Mouse (Mus musculus): ENCODE data around the gene Dppa3. TPM values are rescaled to one million over a fixed set of nuclear protein-coding genes. Genes with fewer than 3 reads are reported as not detected.

Dppa3 gene
- total and polyA plus RNA-seq, 3 experiments: not detected

GRCm38 (mm10) chr6:122667715-122668114 is 41.5 kb downstream of the Dppa3 start:
- H3K9me3 ChIP-seq (replicated peaks): no peaks in the 10 kb centered on the region
- no peaks in the 10 kb centered on the region for H3K27me3 ChIP-seq (ENCODE audit: insufficient read depth, low read length)
- DNase-seq (ENCODE audit: low spot score): no peak
- no peaks in the 10 kb centered on the region for H3K4me1 ChIP-seq (ENCODE audit: insufficient read depth, low read depth, low read length)
- ATAC-seq (ENCODE audit: extremely low read depth, insufficient number of reproducible peaks, low FRiP score, poor library complexity, severe bottlenecking): no peak
- H3K4me3 ChIP-seq (ENCODE audit: low read depth, low read length): no peak overlapping the region
- no peaks in the 10 kb centered on the region for H3K36me3 ChIP-seq (replicated peaks)
- no peak for TF ChIP-seq CTCF (IDR thresholded peaks at IDR 0.05; ENCODE audit: low read depth, low read length)
- TF ChIP-seq GATA2 (IDR thresholded peaks at IDR 0.05; ENCODE audit: borderline replicate concordance, low read depth, low read length): no peak
- TF ChIP-seq GATA1 (IDR thresholded peaks at IDR 0.05; ENCODE audit: borderline replicate concordance, low read length): no peak
- TF ChIP-seq TAL1 (conservative IDR thresholded peaks at IDR 0.05; ENCODE audit: low read depth, low read length): no peak
- TF ChIP-seq POLR2AphosphoS5 (IDR thresholded peaks at IDR 0.05; ENCODE audit: insufficient replicate concordance, low read depth, low read length): no peak

GRCm38 (mm10) chr6:122668823-122669222 is 42.6 kb downstream of the Dppa3 start:
- Histone ChIP-seq H3K4me1 (ENCODE audit: insufficient read depth, low read depth, low read length) (no peaks in the 10 kb centered on the region), H3K9me3 (replicated peaks) (no peaks in the 10 kb centered on the region), H3K4me3 (ENCODE audit: low read depth, low read length) (no peak overlapping the region), H3K27me3 (ENCODE audit: insufficient read depth, low read length) (no peaks in the 10 kb centered on the region), H3K36me3 (replicated peaks) (no peaks in the 10 kb centered on the region)
- TF ChIP-seq TAL1 (conservative IDR thresholded peaks at IDR 0.05; ENCODE audit: low read depth, low read length) (no peak), GATA2 (IDR thresholded peaks at IDR 0.05; ENCODE audit: borderline replicate concordance, low read depth, low read length) (no peak), GATA1 (IDR thresholded peaks at IDR 0.05; ENCODE audit: borderline replicate concordance, low read length) (no peak), POLR2AphosphoS5 (IDR thresholded peaks at IDR 0.05; ENCODE audit: insufficient replicate concordance, low read depth, low read length) (no peak), CTCF (IDR thresholded peaks at IDR 0.05; ENCODE audit: low read depth, low read length) (no peak)
- ATAC-seq (ENCODE audit: extremely low read depth, insufficient number of reproducible peaks, low FRiP score, poor library complexity, severe bottlenecking): no peak
- DNase-seq (ENCODE audit: low spot score): no peak

DNA sequence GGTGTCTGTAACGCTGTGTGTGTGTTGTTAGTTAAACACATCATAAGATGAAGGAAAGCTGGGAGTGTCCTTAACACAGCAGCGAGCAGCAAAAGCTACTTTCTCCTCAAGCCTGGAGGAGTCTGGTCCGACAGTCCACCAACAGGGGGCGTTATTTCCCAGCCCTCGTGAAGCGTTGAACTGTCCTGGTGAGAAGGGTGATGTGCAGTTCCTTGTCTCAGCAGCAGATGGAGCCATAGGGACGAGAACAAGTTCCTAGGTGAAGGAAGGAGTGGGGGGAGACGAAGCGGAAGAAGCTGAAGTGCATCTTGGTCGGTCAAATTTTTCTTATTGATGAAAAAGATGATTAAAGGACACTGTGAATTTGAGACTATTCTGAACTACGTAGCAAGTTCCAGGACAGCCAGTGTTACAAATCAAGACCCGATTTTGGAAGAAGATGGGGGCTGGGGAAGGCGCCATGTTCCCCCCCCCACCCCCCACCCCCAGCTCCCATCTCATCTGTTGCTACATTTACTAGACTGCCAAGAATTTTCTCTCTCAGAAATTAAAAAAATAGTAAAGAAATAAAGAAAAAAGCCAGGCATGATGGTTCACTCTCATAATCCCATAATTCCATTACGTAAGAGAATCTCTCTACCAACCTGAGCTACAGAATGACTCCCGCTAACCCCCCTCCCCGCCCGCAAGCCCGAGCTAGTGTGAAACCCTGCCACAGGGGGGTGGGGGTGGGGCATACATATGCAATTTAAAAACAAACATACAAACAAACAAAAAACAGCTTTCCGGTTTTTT is 43.4 kb downstream of the Dppa3 start:
- TF ChIP-seq TAL1 (conservative IDR thresholded peaks at IDR 0.05; ENCODE audit: low read depth, low read length) (no peak), CTCF (IDR thresholded peaks at IDR 0.05; ENCODE audit: low read depth, low read length) (peak; percentile 78)
- ATAC-seq (ENCODE audit: extremely low read depth, insufficient number of reproducible peaks, low FRiP score, poor library complexity, severe bottlenecking) (no peak), DNase-seq (ENCODE audit: low spot score) (peak; percentile 26)
- Histone ChIP-seq H3K9me3 (replicated peaks) (no peaks in the 10 kb centered on the region), H3K4me1 (ENCODE audit: insufficient read depth, low read depth, low read length) (no peaks in the 10 kb centered on the region), H3K36me3 (replicated peaks) (no peaks in the 10 kb centered on the region), H3K4me3 (ENCODE audit: low read depth, low read length) (no peak overlapping the region), H3K27me3 (ENCODE audit: insufficient read depth, low read length) (no peaks in the 10 kb centered on the region)

DNA sequence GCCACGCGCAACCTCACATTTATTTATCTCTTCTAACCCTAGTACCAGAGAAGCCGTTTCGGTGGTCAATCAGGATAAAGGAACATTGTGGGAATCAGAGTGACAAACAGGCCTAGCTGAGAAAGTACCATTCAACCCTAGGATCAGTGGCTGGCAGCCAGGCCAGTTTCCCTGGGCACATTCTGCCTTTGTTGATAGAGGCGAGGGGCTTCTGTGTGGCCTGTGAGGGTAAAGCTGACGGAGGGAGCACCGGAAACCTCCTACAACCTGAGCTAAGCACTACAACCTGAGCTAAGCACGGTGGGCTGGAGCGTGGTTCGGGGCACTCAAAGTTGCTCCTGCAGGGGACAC is 44.0 kb downstream of the Dppa3 start:
- no peak for ATAC-seq (ENCODE audit: extremely low read depth, insufficient number of reproducible peaks, low FRiP score, poor library complexity, severe bottlenecking)
- TF ChIP-seq GATA1 (IDR thresholded peaks at IDR 0.05; ENCODE audit: borderline replicate concordance, low read length) (no peak), TAL1 (conservative IDR thresholded peaks at IDR 0.05; ENCODE audit: low read depth, low read length) (no peak), POLR2AphosphoS5 (IDR thresholded peaks at IDR 0.05; ENCODE audit: insufficient replicate concordance, low read depth, low read length) (no peak), CTCF (IDR thresholded peaks at IDR 0.05; ENCODE audit: low read depth, low read length) (no peak), GATA2 (IDR thresholded peaks at IDR 0.05; ENCODE audit: borderline replicate concordance, low read depth, low read length) (no peak)
- no peaks in the 10 kb centered on the region for H3K4me1 ChIP-seq (ENCODE audit: insufficient read depth, low read depth, low read length)
- no peak overlapping the region for H3K4me3 ChIP-seq (ENCODE audit: low read depth, low read length)
- H3K27me3 ChIP-seq (ENCODE audit: insufficient read depth, low read length): no peaks in the 10 kb centered on the region
- H3K36me3 ChIP-seq (replicated peaks): no peaks in the 10 kb centered on the region
- DNase-seq (ENCODE audit: low spot score): no peak
- no peaks in the 10 kb centered on the region for H3K9me3 ChIP-seq (replicated peaks)

DNA sequence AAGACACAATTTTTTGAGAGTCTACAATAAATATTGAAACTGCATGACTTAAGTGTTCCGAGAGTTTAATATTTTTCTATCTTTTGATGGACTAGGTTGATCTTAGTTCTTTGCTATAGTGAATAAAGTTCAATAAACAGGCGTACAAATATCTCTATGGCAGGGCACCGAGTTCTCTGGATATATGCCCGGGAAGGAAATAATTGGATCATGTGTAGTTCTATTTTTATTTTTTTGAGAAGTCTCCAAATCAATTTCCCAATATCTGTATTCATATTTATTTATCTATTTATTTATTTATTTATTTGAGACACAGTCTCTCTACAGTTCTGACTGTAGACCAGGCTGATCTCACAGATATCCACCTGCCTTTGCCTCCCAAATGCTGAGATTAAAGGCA is 44.6 kb downstream of the Dppa3 start:
- H3K36me3 ChIP-seq (replicated peaks): no peaks in the 10 kb centered on the region
- H3K9me3 ChIP-seq (replicated peaks): no peaks in the 10 kb centered on the region
- H3K4me1 ChIP-seq (ENCODE audit: insufficient read depth, low read depth, low read length): no peaks in the 10 kb centered on the region
- no peak for TF ChIP-seq GATA2 (IDR thresholded peaks at IDR 0.05; ENCODE audit: borderline replicate concordance, low read depth, low read length)
- no peak for TF ChIP-seq CTCF (IDR thresholded peaks at IDR 0.05; ENCODE audit: low read depth, low read length)
- TF ChIP-seq GATA1 (IDR thresholded peaks at IDR 0.05; ENCODE audit: borderline replicate concordance, low read length): no peak
- no peaks in the 10 kb centered on the region for H3K27me3 ChIP-seq (ENCODE audit: insufficient read depth, low read length)
- H3K4me3 ChIP-seq (ENCODE audit: low read depth, low read length): no peak overlapping the region
- ATAC-seq (ENCODE audit: extremely low read depth, insufficient number of reproducible peaks, low FRiP score, poor library complexity, severe bottlenecking) (no peak), DNase-seq (ENCODE audit: low spot score) (no peak)

GRCm38 (mm10) chr6:122672746-122673145 is 46.5 kb downstream of the Dppa3 start:
- Histone ChIP-seq H3K9me3 (replicated peaks) (no peaks in the 10 kb centered on the region), H3K27me3 (ENCODE audit: insufficient read depth, low read length) (no peaks in the 10 kb centered on the region), H3K4me1 (ENCODE audit: insufficient read depth, low read depth, low read length) (no peaks in the 10 kb centered on the region), H3K36me3 (replicated peaks) (no peaks in the 10 kb centered on the region), H3K4me3 (ENCODE audit: low read depth, low read length) (no peak overlapping the region)
- ATAC-seq (ENCODE audit: extremely low read depth, insufficient number of reproducible peaks, low FRiP score, poor library complexity, severe bottlenecking) (no peak), DNase-seq (ENCODE audit: low spot score) (no peak)
- no peak for TF ChIP-seq TAL1 (conservative IDR thresholded peaks at IDR 0.05; ENCODE audit: low read depth, low read length)
- no peak for TF ChIP-seq GATA1 (IDR thresholded peaks at IDR 0.05; ENCODE audit: borderline replicate concordance, low read length)
- no peak for TF ChIP-seq POLR2AphosphoS5 (IDR thresholded peaks at IDR 0.05; ENCODE audit: insufficient replicate concordance, low read depth, low read length)
- TF ChIP-seq GATA2 (IDR thresholded peaks at IDR 0.05; ENCODE audit: borderline replicate concordance, low read depth, low read length): no peak
- TF ChIP-seq CTCF (IDR thresholded peaks at IDR 0.05; ENCODE audit: low read depth, low read length): no peak

Other genes starting within 250 kb of the Dppa3 start
- gene Rimklb, start 127.6 kb upstream of the Dppa3 start, total RNA-seq (2014; fragmentation: Nextera tagmentation): not detected in 2 replicates
- 0.05 and 0.06 TPM in 2 replicates for gene Rimklb, start 127.6 kb upstream of the Dppa3 start, total RNA-seq (2017)
- gene Rimklb, start 127.6 kb upstream of the Dppa3 start, polyA plus RNA-seq (2012): 0.01 and 0.04 TPM in 2 replicates
- gene Mfap5, start 120.6 kb upstream of the Dppa3 start, total RNA-seq (2014; fragmentation: Nextera tagmentation): not detected in 2 replicates
- gene Mfap5, start 120.6 kb upstream of the Dppa3 start, total RNA-seq (2017): 0.06 and 0.11 TPM in 2 replicates
- gene Mfap5, start 120.6 kb upstream of the Dppa3 start, polyA plus RNA-seq (2012): not detected in 2 replicates
- not detected in 2 replicates for gene Aicda, start 72.6 kb upstream of the Dppa3 start, total RNA-seq (2014; fragmentation: Nextera tagmentation)
- gene Aicda, start 72.6 kb upstream of the Dppa3 start, total RNA-seq (2017): not detected in 2 replicates
- gene Aicda, start 72.6 kb upstream of the Dppa3 start, polyA plus RNA-seq (2012): not detected in 2 replicates
- gene Apobec1, start 24.0 kb upstream of the Dppa3 start, total RNA-seq (2014; fragmentation: Nextera tagmentation): 26.6 and 26.8 TPM in 2 replicates
- 7.0 and 7.2 TPM in 2 replicates for gene Apobec1, start 24.0 kb upstream of the Dppa3 start, total RNA-seq (2017)
- 0.43 and 0.51 TPM in 2 replicates for gene Apobec1, start 24.0 kb upstream of the Dppa3 start, polyA plus RNA-seq (2012)
- not detected in 2 replicates for gene Gdf3, start 16.3 kb upstream of the Dppa3 start, total RNA-seq (2014; fragmentation: Nextera tagmentation)
- gene Gdf3, start 16.3 kb upstream of the Dppa3 start, total RNA-seq (2017): 0.05 and 0.06 TPM in 2 replicates
- 0.04 and 0.09 TPM in 2 replicates for gene Gdf3, start 16.3 kb upstream of the Dppa3 start, polyA plus RNA-seq (2012)
- gene Nanog, start 81.1 kb downstream of the Dppa3 start, total RNA-seq (2014; fragmentation: Nextera tagmentation): not detected in 2 replicates
- gene Nanog, start 81.1 kb downstream of the Dppa3 start, total RNA-seq (2017): 0.12 and 0.27 TPM in 2 replicates
- gene Nanog, start 81.1 kb downstream of the Dppa3 start, polyA plus RNA-seq (2012): not detected in 2 replicates
- gene Slc2a3, start 175.2 kb downstream of the Dppa3 start, total RNA-seq (2014; fragmentation: Nextera tagmentation): 375 and 431 TPM in 2 replicates
- gene Slc2a3, start 175.2 kb downstream of the Dppa3 start, total RNA-seq (2017): 371 and 387 TPM in 2 replicates
- 73.2 and 97.6 TPM in 2 replicates for gene Slc2a3, start 175.2 kb downstream of the Dppa3 start, polyA plus RNA-seq (2012)
- 24.3 and 27.8 TPM in 2 replicates for gene Foxj2, start 193.5 kb downstream of the Dppa3 start, total RNA-seq (2014; fragmentation: Nextera tagmentation)
- 3.9 and 4.0 TPM in 2 replicates for gene Foxj2, start 193.5 kb downstream of the Dppa3 start, total RNA-seq (2017)
- gene Foxj2, start 193.5 kb downstream of the Dppa3 start, polyA plus RNA-seq (2012): 18.6 and 20.5 TPM in 2 replicates
- gene C3ar1, start 229.8 kb downstream of the Dppa3 start, total RNA-seq (2014; fragmentation: Nextera tagmentation): not detected in 2 replicates
- 0.23 and 0.38 TPM in 2 replicates for gene C3ar1, start 229.8 kb downstream of the Dppa3 start, total RNA-seq (2017)
- not detected in 2 replicates for gene C3ar1, start 229.8 kb downstream of the Dppa3 start, polyA plus RNA-seq (2012)
- 30.8 and 40.5 TPM in 2 replicates for gene Necap1, start 248.1 kb downstream of the Dppa3 start, total RNA-seq (2014; fragmentation: Nextera tagmentation)
- 19.4 and 19.9 TPM in 2 replicates for gene Necap1, start 248.1 kb downstream of the Dppa3 start, total RNA-seq (2017)
- gene Necap1, start 248.1 kb downstream of the Dppa3 start, polyA plus RNA-seq (2012): 8.1 and 10.4 TPM in 2 replicates